Mouse (Mus musculus) midbrain, embryonic 11.5 days (tissue): Measurements from ENCODE around the gene Gm14698. TPM values are rescaled to one million over a fixed set of nuclear protein-coding genes. Genes with fewer than 3 reads are reported as not detected.
"Not testable (repeated sequence)": the region's sequence is repeated elsewhere in the genome, so short reads cannot be mapped to it uniquely, and the experiment has no call there.

Experiments
- ATAC-seq: fragments of 200-750 bp; cut with Nextera tagmentation; 2 replicates; pipeline ENCODE4 v1.8.0; 2017; ENCODE audit warnings: moderate TSS enrichment, moderate library complexity; ENCODE audit not compliant: low FRiP score
- DNase-seq: peaks from one replicate; pipeline ENCODE4 v3.0.0; 2015; ENCODE audit warnings: low spot score; ENCODE audit errors: missing footprints
- H3K27ac ChIP-seq: fragments of 300-500 bp; sonication (generic); 2 replicates; pipeline ENCODE4 v1.5.1; 2014; ENCODE audit warnings: low read depth, low read length
- H3K27me3 ChIP-seq: fragments of 300-500 bp; sonication (generic); 2 replicates; pipeline ENCODE4 v1.6.1; 2014; ENCODE audit warnings: mild to moderate bottlenecking, low read length, moderate library complexity, mixed read lengths; ENCODE audit not compliant: control insufficient read depth, insufficient read depth
- H3K36me3 ChIP-seq: fragments of 300-500 bp; sonication (generic); 2 replicates; pipeline ENCODE4 v1.6.1; 2014; ENCODE audit warnings: mild to moderate bottlenecking, low read length, moderate library complexity, mixed read lengths; ENCODE audit not compliant: control insufficient read depth, insufficient read depth
- H3K4me1 ChIP-seq: fragments of 300-500 bp; sonication (generic); 2 replicates; pipeline ENCODE4 v1.6.1; 2014; ENCODE audit warnings: low read length; ENCODE audit not compliant: control insufficient read depth, insufficient read depth
- H3K4me2 ChIP-seq: fragments of 300-500 bp; sonication (generic); 2 replicates; pipeline ENCODE4 v1.6.1; 2014; ENCODE audit warnings: mild to moderate bottlenecking, moderate library complexity
- H3K4me3 ChIP-seq: fragments of 300-500 bp; sonication (generic); 2 replicates; pipeline ENCODE4 v1.5.1; 2014; ENCODE audit warnings: low read depth, low read length
- H3K9ac ChIP-seq: fragments of 300-500 bp; sonication (generic); 2 replicates; pipeline ENCODE4 v1.6.1; 2014; ENCODE audit warnings: low read length
- H3K9me3 ChIP-seq: fragments of 300-500 bp; sonication (generic); 2 replicates; pipeline ENCODE4 v1.6.1; 2016; ENCODE audit warnings: low read length; ENCODE audit not compliant: control insufficient read depth
- WGBS: fragments of 180-500 bp; shearing (Covaris S2); extraction: QIAGEN DNeasy Blood & Tissue Kit; methylation state at CpG from one replicate; pipeline ENCODE4 v1.1.7; 2014; 5-methylcytosine and 5-hydroxymethylcytosine counted together
- polyA plus RNA-seq: library from polyadenylated mRNA; unstranded; fragments of >200 nt; fragmentation: Nextera tagmentation; extraction: Ambion mirVana; gene quantifications from 2 replicates; pipeline ENCODE4 v1.2.1, GENCODE M21; 2014

Gm14698 gene
- 4.8 and 5.4 TPM in 2 replicates for polyA plus RNA-seq

DNA sequence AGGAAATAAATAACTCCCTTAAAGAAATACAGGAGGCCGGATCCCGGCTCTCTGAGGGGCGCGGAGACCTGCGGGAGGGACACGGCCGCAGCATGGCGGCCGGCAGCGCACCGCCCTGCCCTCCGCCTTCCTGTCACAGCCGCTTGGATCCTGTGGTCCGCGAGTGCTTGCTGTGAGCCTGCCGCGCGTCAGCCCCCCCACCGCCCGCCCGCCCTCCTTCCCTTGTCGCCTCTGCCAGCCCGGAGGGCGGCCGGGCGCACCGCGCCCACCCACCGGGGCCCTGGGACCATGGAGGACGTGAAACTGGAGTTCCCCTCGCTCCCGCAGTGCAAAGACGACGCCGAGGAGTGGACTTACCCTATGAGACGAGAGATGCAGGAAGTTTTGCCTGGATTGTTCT lies at the start of gene Gm14698:
Gene Gm14698, plus strand, starts transcription at position 35 of the 400 bp plus-strand sequence.
- Histone ChIP-seq H3K4me3 (peak within 1 kb of the TSS; percentile 16), H3K4me2 (peak within 1 kb of the TSS; percentile 24; the same call in 1 of the 2 replicates)
- not testable (repeated sequence) for H3K36me3 ChIP-seq, H3K4me1 ChIP-seq, H3K9me3 ChIP-seq, H3K9ac ChIP-seq, H3K27ac ChIP-seq, H3K27me3 ChIP-seq, DNase-seq
- peak; percentile 94 for ATAC-seq
- WGBS = 26% methylated on average over 13 of the region's 36 CpGs

GRCm38 (mm10) chrX:68820449-68820848 lies 444 bp upstream of the Gm14698 start:
- H3K4me3 ChIP-seq, H3K36me3 ChIP-seq, H3K9me3 ChIP-seq, H3K27me3 ChIP-seq, H3K27ac ChIP-seq, H3K9ac ChIP-seq, H3K4me1 ChIP-seq: not testable (repeated sequence)
- DNase-seq (peak; percentile 84), ATAC-seq (0 out of 2 replicates have a peak, but pooled peaks have one; percentile 16)
- 37% methylated on average over 2 of the region's 2 CpGs for WGBS
- peak overlapping the region; percentile 24; the same call in 1 of the 2 replicates for H3K4me2 ChIP-seq

GRCm38 (mm10) chrX:68839548-68840444 lies 18.9 kb downstream of the Gm14698 start:
- Histone ChIP-seq H3K4me2 (no peak overlapping the region), H3K27me3 (no peaks in the 10 kb centered on the region), H3K9me3 (no peaks in the 10 kb centered on the region), H3K9ac (no peak overlapping the region), H3K4me1 (no peaks in the 10 kb centered on the region), H3K27ac (no peak overlapping the region), H3K4me3 (no peak overlapping the region), H3K36me3 (no peaks in the 10 kb centered on the region)
- DNase-seq (peak; percentile 84), ATAC-seq (no peak; the same call in 1 of the 2 replicates)
- 26% methylated on average over 5 of the region's 5 CpGs for WGBS

GRCm38 (mm10) chrX:68865145-68865544 lies 44.3 kb downstream of the Gm14698 start:
- Histone ChIP-seq H3K9ac (no peak overlapping the region), H3K4me2 (no peak overlapping the region), H3K4me3 (no peak overlapping the region), H3K27me3 (no peaks in the 10 kb centered on the region), H3K4me1 (no peaks in the 10 kb centered on the region), H3K36me3 (no peaks in the 10 kb centered on the region), H3K27ac (no peak overlapping the region), H3K9me3 (no peaks in the 10 kb centered on the region)
- DNase-seq (no peak), ATAC-seq (no peak)
- 30% methylated on average over 2 of the region's 2 CpGs for WGBS

Other genes with a start within 250 kb of the Gm14698 start
- gene Fmr1, start 142.6 kb upstream of the Gm14698 start, polyA plus RNA-seq = 62.4 and 71.3 TPM in 2 replicates
- 0.29 and 0.51 TPM in 2 replicates for gene Fmr1nb, start 59.3 kb upstream of the Gm14698 start, polyA plus RNA-seq
- gene Gm6812, start 72.0 kb downstream of the Gm14698 start, polyA plus RNA-seq = not detected in 2 replicates